Mouse (Mus musculus): ENCODE measurements at regions not wholly inside any gene's neighbourhood (a gene's known extent, or its start where the extent isn't known, plus 50 kb on each side); places are given as distances from the start of the nearest gene placed in this dataset.

GRCm38 (mm10) chr14:76927245-76927806, 109.2 kb upstream of the Ccdc122 start:
- Histone ChIP-seq H3K27ac (ENCODE audit: low read length) (no peak overlapping the region), H3K4me1 (ENCODE audit: control insufficient read depth, insufficient read depth, low read length) (no peaks in the 10 kb centered on the region), H3K4me2 (ENCODE audit: low read depth, low read length) (no peak overlapping the region), H3K4me3 (ENCODE audit: low read length) (no peak overlapping the region), H3K36me3 (ENCODE audit: control insufficient read depth, insufficient read depth) (no peaks in the 10 kb centered on the region), H3K9ac (ENCODE audit: low read length) (no peak overlapping the region), H3K27me3 (ENCODE audit: control insufficient read depth, insufficient read depth, low read length) (no peaks in the 10 kb centered on the region), H3K9me3 (replicated peaks; ENCODE audit: control insufficient read depth, low read length) (no peaks in the 10 kb centered on the region)
- WGBS = 66% methylated on average over 5 of the region's 5 CpGs
- no peak for ATAC-seq (replicated peaks; ENCODE audit: extremely low read depth, insufficient read depth, low FRiP score)

GRCm38 (mm10) chr14:76926416-76926815, 110.2 kb upstream of the Ccdc122 start:
- ATAC-seq (replicated peaks; ENCODE audit: extremely low read depth, insufficient read depth, low FRiP score) = no peak
- WGBS = 86% methylated on average over 7 of the region's 7 CpGs

GRCm38 (mm10) chr14:76922399-76922939, 114.1 kb upstream of the Ccdc122 start:
- H3K9ac ChIP-seq (ENCODE audit: low read length) = no peak overlapping the region
- WGBS = 77% methylated on average over 6 of the region's 6 CpGs
- no peak for ATAC-seq (replicated peaks; ENCODE audit: extremely low read depth, insufficient read depth, low FRiP score)
- H3K36me3 ChIP-seq (ENCODE audit: control insufficient read depth, insufficient read depth) = no peaks in the 10 kb centered on the region
- H3K4me3 ChIP-seq (ENCODE audit: low read length) = no peak overlapping the region
- H3K9me3 ChIP-seq (replicated peaks; ENCODE audit: control insufficient read depth, low read length) = no peaks in the 10 kb centered on the region
- no peak overlapping the region for H3K4me2 ChIP-seq (ENCODE audit: low read depth, low read length)
- H3K4me1 ChIP-seq (ENCODE audit: control insufficient read depth, insufficient read depth, low read length) = no peaks in the 10 kb centered on the region
- H3K27ac ChIP-seq (ENCODE audit: low read length) = no peak overlapping the region
- H3K27me3 ChIP-seq (ENCODE audit: control insufficient read depth, insufficient read depth, low read length) = no peaks in the 10 kb centered on the region

More at GRCm38 (mm10) chr14:76926416-76926815, 110.2 kb upstream of the Ccdc122 start:
- no peak overlapping the region for H3K4me2 ChIP-seq (ENCODE audit: low read depth, low read length)
- no peaks in the 10 kb centered on the region for H3K9me3 ChIP-seq (replicated peaks; ENCODE audit: control insufficient read depth, low read length)
- no peaks in the 10 kb centered on the region for H3K27me3 ChIP-seq (ENCODE audit: control insufficient read depth, insufficient read depth, low read length)
- H3K27ac ChIP-seq (ENCODE audit: low read length) = no peak overlapping the region
- no peaks in the 10 kb centered on the region for H3K36me3 ChIP-seq (ENCODE audit: control insufficient read depth, insufficient read depth)
- no peak overlapping the region for H3K4me3 ChIP-seq (ENCODE audit: low read length)
- H3K9ac ChIP-seq (ENCODE audit: low read length) = no peak overlapping the region
- no peaks in the 10 kb centered on the region for H3K4me1 ChIP-seq (ENCODE audit: control insufficient read depth, insufficient read depth, low read length)

- Histone ChIP-seq H3K27me3 (ENCODE audit: control insufficient read depth, insufficient read depth, low read length) (no peaks in the 10 kb centered on the region), H3K4me3 (ENCODE audit: low read length) (no peak overlapping the region), H3K9ac (ENCODE audit: low read length) (no peak overlapping the region), H3K4me2 (ENCODE audit: low read depth, low read length) (no peak overlapping the region), H3K27ac (ENCODE audit: low read length) (no peak overlapping the region), H3K9me3 (replicated peaks; ENCODE audit: control insufficient read depth, low read length) (no peaks in the 10 kb centered on the region), H3K4me1 (ENCODE audit: control insufficient read depth, insufficient read depth, low read length) (peaks cover 8% of the 10 kb centered on the region; the same call in 1 of the 2 replicates), H3K36me3 (ENCODE audit: control insufficient read depth, insufficient read depth) (no peaks in the 10 kb centered on the region)
- ATAC-seq (replicated peaks; ENCODE audit: extremely low read depth, insufficient read depth, low FRiP score) = no peak
- WGBS = 69% methylated on average over 3 of the region's 3 CpGs
Observed at GRCm38 (mm10) chr14:76918091-76918490, 118.5 kb upstream of the Ccdc122 start.

GRCm38 (mm10) chr14:76917139-76917929, 119.2 kb upstream of the Ccdc122 start:
- H3K27me3 ChIP-seq (ENCODE audit: control insufficient read depth, insufficient read depth, low read length) = no peaks in the 10 kb centered on the region
- no peaks in the 10 kb centered on the region for H3K36me3 ChIP-seq (ENCODE audit: control insufficient read depth, insufficient read depth)
- no peak overlapping the region for H3K9ac ChIP-seq (ENCODE audit: low read length)
- H3K4me2 ChIP-seq (ENCODE audit: low read depth, low read length) = no peak overlapping the region
- H3K9me3 ChIP-seq (replicated peaks; ENCODE audit: control insufficient read depth, low read length) = no peaks in the 10 kb centered on the region
- 62% methylated on average over 10 of the region's 10 CpGs for WGBS
- H3K27ac ChIP-seq (ENCODE audit: low read length) = no peak overlapping the region
- no peak for ATAC-seq (replicated peaks; ENCODE audit: extremely low read depth, insufficient read depth, low FRiP score)
- H3K4me3 ChIP-seq (ENCODE audit: low read length) = no peak overlapping the region
- peaks cover 14% of the 10 kb centered on the region for H3K4me1 ChIP-seq (ENCODE audit: control insufficient read depth, insufficient read depth, low read length)

GRCm38 (mm10) chr14:76913850-76914249, 122.7 kb upstream of the Ccdc122 start:
- Histone ChIP-seq H3K4me1 (ENCODE audit: control insufficient read depth, insufficient read depth, low read length) (peaks cover 16% of the 10 kb centered on the region), H3K27ac (ENCODE audit: low read length) (no peak overlapping the region), H3K4me2 (ENCODE audit: low read depth, low read length) (no peak overlapping the region), H3K36me3 (ENCODE audit: control insufficient read depth, insufficient read depth) (no peaks in the 10 kb centered on the region), H3K9ac (ENCODE audit: low read length) (no peak overlapping the region), H3K27me3 (ENCODE audit: control insufficient read depth, insufficient read depth, low read length) (no peaks in the 10 kb centered on the region), H3K9me3 (replicated peaks; ENCODE audit: control insufficient read depth, low read length) (no peaks in the 10 kb centered on the region), H3K4me3 (ENCODE audit: low read length) (no peak overlapping the region)
- 81% methylated on average over 3 of the region's 3 CpGs for WGBS
- no peak for ATAC-seq (replicated peaks; ENCODE audit: extremely low read depth, insufficient read depth, low FRiP score)

- H3K4me1 ChIP-seq (ENCODE audit: control insufficient read depth, insufficient read depth, low read length) = peaks cover 16% of the 10 kb centered on the region
- no peaks in the 10 kb centered on the region for H3K27me3 ChIP-seq (ENCODE audit: control insufficient read depth, insufficient read depth, low read length)
- H3K4me2 ChIP-seq (ENCODE audit: low read depth, low read length) = no peak overlapping the region
- peak; percentile 72 for ATAC-seq (replicated peaks; ENCODE audit: extremely low read depth, insufficient read depth, low FRiP score)
- no peak overlapping the region for H3K4me3 ChIP-seq (ENCODE audit: low read length)
- no peaks in the 10 kb centered on the region for H3K36me3 ChIP-seq (ENCODE audit: control insufficient read depth, insufficient read depth)
- WGBS = 24% methylated on average over 8 of the region's 8 CpGs
- peak overlapping the region; percentile 36 for H3K27ac ChIP-seq (ENCODE audit: low read length)
- H3K9me3 ChIP-seq (replicated peaks; ENCODE audit: control insufficient read depth, low read length) = no peaks in the 10 kb centered on the region
- no peak overlapping the region for H3K9ac ChIP-seq (ENCODE audit: low read length)
Observed at GRCm38 (mm10) chr14:76912301-76913001, 124.1 kb upstream of the Ccdc122 start.

GRCm38 (mm10) chr14:76911271-76911670, 125.3 kb upstream of the Ccdc122 start:
- no peaks in the 10 kb centered on the region for H3K36me3 ChIP-seq (ENCODE audit: control insufficient read depth, insufficient read depth)
- ATAC-seq (replicated peaks; ENCODE audit: extremely low read depth, insufficient read depth, low FRiP score) = no peak
- 75% methylated on average over 5 of the region's 5 CpGs for WGBS

GRCm38 (mm10) chr14:76910186-76910585, 126.4 kb upstream of the Ccdc122 start:
- no peak overlapping the region for H3K9ac ChIP-seq (ENCODE audit: low read length)
- 93% methylated on average over 5 of the region's 5 CpGs for WGBS

More at GRCm38 (mm10) chr14:76911271-76911670, 125.3 kb upstream of the Ccdc122 start:
- H3K4me3 ChIP-seq (ENCODE audit: low read length) = no peak overlapping the region
- H3K27me3 ChIP-seq (ENCODE audit: control insufficient read depth, insufficient read depth, low read length) = no peaks in the 10 kb centered on the region
- no peak overlapping the region for H3K27ac ChIP-seq (ENCODE audit: low read length)
- H3K4me1 ChIP-seq (ENCODE audit: control insufficient read depth, insufficient read depth, low read length) = peaks cover 11% of the 10 kb centered on the region; the same call in 1 of the 2 replicates
- H3K9ac ChIP-seq (ENCODE audit: low read length) = no peak overlapping the region
- H3K4me2 ChIP-seq (ENCODE audit: low read depth, low read length) = no peak overlapping the region
- H3K9me3 ChIP-seq (replicated peaks; ENCODE audit: control insufficient read depth, low read length) = no peaks in the 10 kb centered on the region

More at GRCm38 (mm10) chr14:76910186-76910585, 126.4 kb upstream of the Ccdc122 start:
- Histone ChIP-seq H3K9me3 (replicated peaks; ENCODE audit: control insufficient read depth, low read length) (no peaks in the 10 kb centered on the region), H3K4me3 (ENCODE audit: low read length) (no peak overlapping the region), H3K4me1 (ENCODE audit: control insufficient read depth, insufficient read depth, low read length) (peaks cover 11% of the 10 kb centered on the region; the same call in 1 of the 2 replicates), H3K36me3 (ENCODE audit: control insufficient read depth, insufficient read depth) (no peaks in the 10 kb centered on the region), H3K27ac (ENCODE audit: low read length) (no peak overlapping the region), H3K4me2 (ENCODE audit: low read depth, low read length) (no peak overlapping the region), H3K27me3 (ENCODE audit: control insufficient read depth, insufficient read depth, low read length) (no peaks in the 10 kb centered on the region)
- no peak for ATAC-seq (replicated peaks; ENCODE audit: extremely low read depth, insufficient read depth, low FRiP score)

Measured in heart, embryonic 16.5 days (tissue).